Mouse (Mus musculus): Measurements from ENCODE around the gene Cd52.

- TF ChIP-seq POLR2A (IDR thresholded peaks at IDR 0.05; ENCODE audit: low read depth, low read length) (no peak), JUND (conservative IDR thresholded peaks at IDR 0.05; ENCODE audit: low read depth, low read length) (no peak), EP300 (IDR thresholded peaks at IDR 0.05; ENCODE audit: low read length) (no peak), CTCF (conservative IDR thresholded peaks at IDR 0.05 in 1 of 2, IDR thresholded peaks at IDR 0.05 in 1 of 2; ENCODE audit: low read depth in 2 of 2, low read length in 2 of 2) (no peak), RAD21 (IDR thresholded peaks at IDR 0.05; ENCODE audit: low read depth, low read length) (no peak), GABPA (IDR thresholded peaks at IDR 0.05; ENCODE audit: insufficient replicate concordance, low read depth, low read length) (no peak), ELF1 (IDR thresholded peaks at IDR 0.05; ENCODE audit: low read depth, low read length) (no peak)
These were observed 25.9 kb downstream of the Cd52 start for GRCm38 (mm10) chr4:134068793-134069580.

Measured in CH12.LX (cell line).